ENCODE assay signal across 10 mouse cellular contexts in genomic region chr15:97182617-97183038, GRCm38 (mm10).
DNase-seq lines count a peak whose midpoint lies in the region; ATAC-seq and TF ChIP-seq lines count a peak whose summit lies in the region.
"Had no signal": no experiment of that assay in that cellular context is flagged by ENCODE, and none has a peak within 500 bp of the region (broad histone marks: within the 10 kb centered on the region; RNA-seq: fewer than 3 reads in every experiment).

No protein-coding gene starts in this region.

- H3K27me3 ChIP-seq in cerebellum, adult 2 months (ENCODE audit: control insufficient read depth, insufficient read depth, low read length), result no peaks in the 10 kb centered on the region
- no peaks in the 10 kb centered on the region for H3K27me3 ChIP-seq in lung, embryonic 14.5 days (ENCODE audit: insufficient read depth, low read length)
- no peaks in the 10 kb centered on the region for H3K27me3 ChIP-seq in heart, embryonic 14.5 days (ENCODE audit: control insufficient read depth, insufficient read depth, low read length)
- H3K27me3 ChIP-seq in midbrain, postnatal 0 days (ENCODE audit: insufficient read depth, low read length), result no peaks in the 10 kb centered on the region
- H3K27me3 ChIP-seq: liver, embryonic 13.5 days had no signal

- H3K4me1 ChIP-seq in cerebellum, adult 2 months (ENCODE audit: control insufficient read depth, insufficient read depth, low read length), result no peaks in the 10 kb centered on the region; the same call in 1 of the 2 replicates
- H3K4me1 ChIP-seq in lung, embryonic 14.5 days (ENCODE audit: insufficient read depth), result peaks cover 8% of the 10 kb centered on the region; the same call in 1 of the 2 replicates
- H3K4me1 ChIP-seq in heart, embryonic 14.5 days (ENCODE audit: control insufficient read depth in 2 of 2, insufficient read depth in 2 of 2, low read length in 2 of 2), result peaks cover 6 to 8% of the 10 kb centered on the region in 2 experiments; a peak in 3 of 4 replicates
- H3K4me1 ChIP-seq in midbrain, postnatal 0 days (ENCODE audit: insufficient read depth, low read length), result peaks cover 13% of the 10 kb centered on the region; the same call in 1 of the 2 replicates

- peak; percentile 67 to 70 for DNase-seq in cerebellum, postnatal 10 days
- DNase-seq in cerebellum, adult 2 months, result no peak
- DNase-seq in lung, embryonic 14.5 days, result peak; percentile 70
- DNase-seq in lung, postnatal 4 days, result no peak
- DNase-seq in midbrain, postnatal 0 days (ENCODE audit: low spot score), result peak; percentile 84
- DNase-seq in adrenal gland, postnatal 36 days, result no peak
- DNase-seq in frontal cortex, postnatal 36 days (ENCODE audit: low spot score in 2 of 2), result no peak
- DNase-seq: cerebellum, adult 9-11 months; liver, embryonic 13.5 days had no signal

- TF ChIP-seq CTCF in cerebellum, adult 2 months (IDR thresholded peaks at IDR 0.05; ENCODE audit: borderline replicate concordance, insufficient read depth, low read depth, low read length), result no peak
- no peak for TF ChIP-seq CTCF in lung, embryonic 14.5 days (IDR thresholded peaks at IDR 0.05; ENCODE audit: low read depth)
- no peak for TF ChIP-seq CTCF in midbrain, postnatal 0 days (IDR thresholded peaks at IDR 0.05)

- no peaks in the 10 kb centered on the region for H3K9me3 ChIP-seq in lung, embryonic 14.5 days (ENCODE audit: low read depth, low read length)
- H3K9me3 ChIP-seq in heart, embryonic 14.5 days (ENCODE audit: control insufficient read depth, low read length), result no peaks in the 10 kb centered on the region
- H3K9me3 ChIP-seq in midbrain, postnatal 0 days (ENCODE audit: low read length), result no peaks in the 10 kb centered on the region
- H3K9me3 ChIP-seq: liver, embryonic 13.5 days had no signal

- no peak overlapping the region for H3K27ac ChIP-seq in cerebellum, adult 2 months (ENCODE audit: insufficient read depth, low read length)
- no peak overlapping the region for H3K27ac ChIP-seq in lung, embryonic 14.5 days (ENCODE audit: low read depth)
- no peak overlapping the region for H3K27ac ChIP-seq in heart, embryonic 14.5 days (replicated peaks in 1 of 2; ENCODE audit: control insufficient read depth in 1 of 2, insufficient read depth in 1 of 2, low read depth in 2 of 2, low read length in 2 of 2)
- no peak overlapping the region for H3K27ac ChIP-seq in midbrain, postnatal 0 days (ENCODE audit: low read depth, low read length)
- H3K27ac ChIP-seq: liver, embryonic 13.5 days had no signal

- no peak for TF ChIP-seq POLR2A in cerebellum, adult 2 months (IDR thresholded peaks at IDR 0.05; ENCODE audit: borderline replicate concordance, insufficient read depth, low read length)

- WGBS in cerebellum, adult 2 months, result 12% methylated on average over 9 of the region's 9 CpGs
- WGBS in lung, embryonic 14.5 days, result 38% methylated on average over 9 of the region's 9 CpGs
- 61% methylated on average over 9 of the region's 9 CpGs for WGBS in heart, embryonic 14.5 days
- 20% methylated on average over 9 of the region's 9 CpGs for WGBS in midbrain, postnatal 0 days

- peak; percentile 40; the same call in 1 of the 2 replicates for ATAC-seq in lung, embryonic 14.5 days (ENCODE audit: insufficient read depth)
- peak; percentile 54 for ATAC-seq in heart, embryonic 14.5 days (ENCODE audit: insufficient number of reproducible peaks, insufficient read depth, low FRiP score, low read depth)
- ATAC-seq in midbrain, postnatal 0 days (ENCODE audit: low FRiP score), result no peak

- no peak overlapping the region for H3K4me3 ChIP-seq in cerebellum, adult 2 months (replicated peaks; ENCODE audit: insufficient read depth, low read depth, low read length)
- H3K4me3 ChIP-seq in lung, embryonic 14.5 days (ENCODE audit: low read depth, low read length), result no peak overlapping the region
- no peak overlapping the region for H3K4me3 ChIP-seq in heart, embryonic 14.5 days (ENCODE audit: control insufficient read depth in 1 of 2, insufficient read depth in 1 of 2, low read depth in 1 of 2, low read length in 2 of 2)
- no peak overlapping the region for H3K4me3 ChIP-seq in midbrain, postnatal 0 days (ENCODE audit: low read depth, low read length)
- H3K4me3 ChIP-seq: liver, embryonic 13.5 days had no signal

- no peaks in the 10 kb centered on the region for H3K36me3 ChIP-seq in lung, embryonic 14.5 days (ENCODE audit: insufficient read depth)
- H3K36me3 ChIP-seq in heart, embryonic 14.5 days (ENCODE audit: control insufficient read depth, insufficient read depth, low read length), result no peaks in the 10 kb centered on the region
- no peaks in the 10 kb centered on the region for H3K36me3 ChIP-seq in midbrain, postnatal 0 days (ENCODE audit: insufficient read depth, low read length)
- H3K36me3 ChIP-seq: liver, embryonic 13.5 days had no signal

- no peak overlapping the region for H3K9ac ChIP-seq in lung, embryonic 14.5 days
- no peak overlapping the region for H3K9ac ChIP-seq in heart, embryonic 14.5 days (ENCODE audit: low read length)
- H3K9ac ChIP-seq in midbrain, postnatal 0 days (replicated peaks; ENCODE audit: low read length, poor library complexity, severe bottlenecking), result no peak overlapping the region
- H3K9ac ChIP-seq: liver, embryonic 13.5 days had no signal

- no peak overlapping the region for H3K4me2 ChIP-seq in lung, embryonic 14.5 days
- H3K4me2 ChIP-seq in heart, embryonic 14.5 days (ENCODE audit: low read length), result no peak overlapping the region
- H3K4me2 ChIP-seq in midbrain, postnatal 0 days (ENCODE audit: low read depth, low read length, poor library complexity, severe bottlenecking), result no peak overlapping the region
- H3K4me2 ChIP-seq: liver, embryonic 13.5 days had no signal

Comparison
In these comparisons a context has a peak if more than half of its experiments do, and no peak if none do; other contexts are left out.
1. DNase-seq: peak in cerebellum, postnatal 10 days (2 of 2), lung, embryonic 14.5 days (single experiment) and midbrain, postnatal 0 days (single experiment); none in cerebellum, adult 2 months (0 of 2), lung, postnatal 4 days (0 of 2), adrenal gland, postnatal 36 days (0 of 2) and frontal cortex, postnatal 36 days (0 of 2).